Mouse (Mus musculus) embryonic facial prominence, embryonic 13.5 days (tissue): ENCODE results near the gene Maz. TPM values are rescaled to one million over a fixed set of nuclear protein-coding genes. Genes with fewer than 3 reads are reported as not detected.
A peak's percentile ranks its signal among the peaks of the same experiment; 100 is the strongest.

ENCODE experiments used
- ATAC-seq: fragments of 200-750 bp; cut with Nextera tagmentation; 2 replicates; pipeline ENCODE4 v1.8.0; 2017; ENCODE audit warnings: low read depth; ENCODE audit not compliant: insufficient number of reproducible peaks, insufficient read depth, low FRiP score, low TSS enrichment
- H3K27ac ChIP-seq: fragments of 300-500 bp; sonication (generic); 2 replicates; pipeline ENCODE4 v1.5.1; 2015; ENCODE audit warnings: moderate library complexity, mild to moderate bottlenecking, inconsistent platforms
- H3K27me3 ChIP-seq: fragments of 300-500 bp; sonication (generic); 2 replicates; pipeline ENCODE4 v1.6.1; 2015; ENCODE audit warnings: mild to moderate bottlenecking, inconsistent platforms
- H3K36me3 ChIP-seq: fragments of 300-500 bp; sonication (generic); 2 replicates; pipeline ENCODE4 v1.6.1; 2015; ENCODE audit warnings: mild to moderate bottlenecking, inconsistent platforms
- H3K4me1 ChIP-seq: fragments of 300-500 bp; sonication (generic); 2 replicates; pipeline ENCODE4 v1.6.1; 2015; ENCODE audit warnings: inconsistent platforms
- H3K4me2 ChIP-seq: fragments of 300-500 bp; sonication (generic); 2 replicates; pipeline ENCODE4 v1.6.1; 2015; ENCODE audit warnings: moderate library complexity, mild to moderate bottlenecking, inconsistent platforms
- H3K4me3 ChIP-seq: fragments of 300-500 bp; sonication (generic); 2 replicates; pipeline ENCODE4 v1.5.1; 2015; ENCODE audit warnings: mild to moderate bottlenecking, inconsistent platforms
- H3K9ac ChIP-seq: fragments of 300-500 bp; sonication (generic); 2 replicates; pipeline ENCODE4 v1.6.1; 2015; ENCODE audit warnings: mild to moderate bottlenecking, inconsistent platforms
- H3K9me3 ChIP-seq: fragments of 300-500 bp; sonication (generic); 2 replicates; pipeline ENCODE4 v1.6.1; 2016; ENCODE audit warnings: inconsistent platforms
- WGBS: fragments of 180-500 bp; shearing (Covaris S2); methylation state at CpG from one replicate; pipeline ENCODE4 v1.1.7; 2015; ENCODE audit warnings: mixed read lengths; 5-methylcytosine and 5-hydroxymethylcytosine counted together
- polyA plus RNA-seq: library from polyadenylated mRNA; unstranded; fragments of >200 nt; fragmentation: Nextera tagmentation; extraction: Ambion mirVana; gene quantifications from 2 replicates; pipeline ENCODE4 v1.2.1, GENCODE M21; 2015

The Maz gene
- 63.6 and 73.0 TPM in 2 replicates for polyA plus RNA-seq

- peak within 1 kb of the TSS; percentile 99 for H3K27ac ChIP-seq
- no peaks in the 10 kb centered on the region for H3K9me3 ChIP-seq
- peak within 1 kb of the TSS; percentile 97 for H3K4me2 ChIP-seq
- WGBS, result under 1% methylated on average over 42 of the region's 63 CpGs
- H3K36me3 ChIP-seq, result peaks cover 60% of the 10 kb centered on the region
- H3K4me3 ChIP-seq, result peak within 1 kb of the TSS; percentile 72
- ATAC-seq, result peak; percentile 90
- peak within 1 kb of the TSS; percentile 99 for H3K9ac ChIP-seq
- H3K27me3 ChIP-seq, result no peaks in the 10 kb centered on the region
- peaks cover 38% of the 10 kb centered on the region for H3K4me1 ChIP-seq
These were observed at the start of gene Maz for GRCm38 (mm10) chr7:127026984-127027726. Gene Maz (minus strand): TSS chr7:127027037.

- Histone ChIP-seq H3K4me1 (no peaks in the 10 kb centered on the region), H3K4me2 (no peak overlapping the region), H3K9ac (no peak overlapping the region), H3K4me3 (no peak overlapping the region), H3K27me3 (no peaks in the 10 kb centered on the region), H3K36me3 (no peaks in the 10 kb centered on the region), H3K27ac (no peak overlapping the region), H3K9me3 (no peaks in the 10 kb centered on the region)
- WGBS, result 96% methylated on average over 5 of the region's 5 CpGs
- no peak for ATAC-seq
These were observed 49.4 kb upstream of the Maz start for GRCm38 (mm10) chr7:127076188-127076587.

GRCm38 (mm10) chr7:127073221-127073620 lies 46.4 kb upstream of the Maz start:
- no peak for ATAC-seq
- Histone ChIP-seq H3K27me3 (no peaks in the 10 kb centered on the region), H3K4me1 (no peaks in the 10 kb centered on the region), H3K9ac (no peak overlapping the region), H3K4me2 (no peak overlapping the region), H3K27ac (no peak overlapping the region), H3K36me3 (no peaks in the 10 kb centered on the region), H3K9me3 (no peaks in the 10 kb centered on the region), H3K4me3 (no peak overlapping the region)
- 82% methylated on average over 4 of the region's 4 CpGs for WGBS

GRCm38 (mm10) chr7:127070871-127071413 lies 44.1 kb upstream of the Maz start:
- Histone ChIP-seq H3K9me3 (no peaks in the 10 kb centered on the region), H3K27ac (no peak overlapping the region), H3K27me3 (no peaks in the 10 kb centered on the region), H3K4me2 (no peak overlapping the region), H3K36me3 (no peaks in the 10 kb centered on the region), H3K4me3 (no peak overlapping the region), H3K4me1 (no peaks in the 10 kb centered on the region), H3K9ac (no peak overlapping the region)
- WGBS, result 68% methylated on average over 4 of the region's 4 CpGs
- no peak for ATAC-seq

GRCm38 (mm10) chr7:127066317-127066716 lies 39.5 kb upstream of the Maz start:
- Histone ChIP-seq H3K36me3 (no peaks in the 10 kb centered on the region), H3K4me3 (no peak overlapping the region), H3K4me2 (no peak overlapping the region), H3K27ac (no peak overlapping the region), H3K4me1 (no peaks in the 10 kb centered on the region), H3K9me3 (no peaks in the 10 kb centered on the region), H3K9ac (no peak overlapping the region), H3K27me3 (no peaks in the 10 kb centered on the region)
- 77% methylated on average over 4 of the region's 4 CpGs for WGBS
- ATAC-seq, result no peak

GRCm38 (mm10) chr7:127065538-127065937 lies 38.7 kb upstream of the Maz start:
- H3K4me3 ChIP-seq, result no peak overlapping the region
- no peak overlapping the region for H3K27ac ChIP-seq
- no peaks in the 10 kb centered on the region for H3K27me3 ChIP-seq
- WGBS, result 89% methylated on average over 6 of the region's 6 CpGs
- no peaks in the 10 kb centered on the region for H3K36me3 ChIP-seq
- no peak for ATAC-seq
- no peak overlapping the region for H3K9ac ChIP-seq
- H3K4me1 ChIP-seq, result no peaks in the 10 kb centered on the region
- H3K9me3 ChIP-seq, result no peaks in the 10 kb centered on the region
- no peak overlapping the region for H3K4me2 ChIP-seq

GRCm38 (mm10) chr7:127055026-127055585 lies 28.3 kb upstream of the Maz start:
- no peaks in the 10 kb centered on the region for H3K36me3 ChIP-seq
- no peak overlapping the region for H3K9ac ChIP-seq
- no peak overlapping the region for H3K4me2 ChIP-seq
- no peaks in the 10 kb centered on the region for H3K9me3 ChIP-seq
- no peak for ATAC-seq
- H3K27me3 ChIP-seq, result peaks cover 8% of the 10 kb centered on the region; the same call in 1 of the 2 replicates
- 70% methylated on average over 5 of the region's 5 CpGs for WGBS
- H3K4me1 ChIP-seq, result no peaks in the 10 kb centered on the region
- H3K4me3 ChIP-seq, result no peak overlapping the region
- H3K27ac ChIP-seq, result no peak overlapping the region

- Histone ChIP-seq H3K4me3 (peak within 1 kb of the TSS; percentile 68), H3K4me1 (peaks cover 19% of the 10 kb centered on the region), H3K36me3 (peaks cover 22% of the 10 kb centered on the region), H3K9ac (peak within 1 kb of the TSS; percentile 78), H3K9me3 (no peaks in the 10 kb centered on the region), H3K27ac (peak within 1 kb of the TSS; percentile 68), H3K27me3 (no peaks in the 10 kb centered on the region), H3K4me2 (peak within 1 kb of the TSS; percentile 84)
- peak; percentile 56; the same call in 1 of the 2 replicates for ATAC-seq
- WGBS, result under 1% methylated on average over 52 of the region's 53 CpGs
These were observed 15.2 kb upstream of the Maz start, which contains the start of gene Kif22 for GRCm38 (mm10) chr7:127041851-127042672. Gene Kif22 (minus strand): TSS chr7:127042471.

- no peak overlapping the region for H3K9ac ChIP-seq
- H3K36me3 ChIP-seq, result peaks cover 70% of the 10 kb centered on the region
- H3K27ac ChIP-seq, result no peak overlapping the region
- WGBS, result 97% methylated on average over 1 of the region's 1 CpGs
- H3K27me3 ChIP-seq, result no peaks in the 10 kb centered on the region
- peaks cover 8% of the 10 kb centered on the region for H3K4me1 ChIP-seq
- no peak for ATAC-seq
- H3K4me3 ChIP-seq, result no peak overlapping the region
- H3K9me3 ChIP-seq, result no peaks in the 10 kb centered on the region
- no peak overlapping the region for H3K4me2 ChIP-seq
These were observed 4.4 kb upstream of the Maz start for GRCm38 (mm10) chr7:127031244-127031643.

GRCm38 (mm10) chr7:127030172-127030571 lies 3.3 kb upstream of the Maz start:
- Histone ChIP-seq H3K4me2 (no peak overlapping the region), H3K36me3 (peaks cover 61% of the 10 kb centered on the region), H3K27ac (no peak overlapping the region), H3K9ac (no peak overlapping the region), H3K4me1 (peaks cover 8% of the 10 kb centered on the region), H3K27me3 (no peaks in the 10 kb centered on the region), H3K9me3 (no peaks in the 10 kb centered on the region), H3K4me3 (no peak overlapping the region)
- ATAC-seq, result no peak
- 96% methylated on average over 1 of the region's 1 CpGs for WGBS

GRCm38 (mm10) chr7:127027885-127028284 lies 1.0 kb upstream of the Maz start:
- no peak for ATAC-seq
- Histone ChIP-seq H3K4me3 (peak overlapping the region; percentile 72), H3K27ac (peak overlapping the region; percentile 99), H3K4me1 (peaks cover 31% of the 10 kb centered on the region), H3K36me3 (peaks cover 60% of the 10 kb centered on the region), H3K27me3 (no peaks in the 10 kb centered on the region), H3K9me3 (no peaks in the 10 kb centered on the region), H3K4me2 (peak overlapping the region; percentile 58), H3K9ac (peak overlapping the region; percentile 75)
- 60% methylated on average over 8 of the region's 8 CpGs for WGBS
